In the genomic region with DNA sequence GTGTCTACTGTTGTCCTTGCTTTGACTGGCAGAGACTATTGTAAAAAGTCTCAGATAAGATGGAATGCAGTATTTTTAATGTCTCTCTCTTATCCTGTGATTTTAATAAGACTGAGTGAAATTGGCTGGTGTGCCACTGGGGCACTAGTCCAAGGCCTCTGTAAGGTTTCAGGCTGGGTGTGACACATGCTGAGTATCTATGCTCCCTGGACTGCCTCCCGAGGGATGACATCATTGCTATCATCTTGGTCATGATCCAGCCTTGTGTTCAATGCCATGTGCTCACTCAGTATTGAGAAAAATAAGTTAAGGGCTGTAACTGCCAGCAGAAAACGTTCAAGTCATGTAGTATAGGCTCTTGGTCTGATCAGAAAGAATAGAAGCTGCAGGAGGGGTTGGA, we compare ENCODE assay signal across 9 mouse cellular contexts. TPM values are rescaled to one million over a fixed set of nuclear protein-coding genes. Genes with fewer than 3 reads are reported as not detected.
DNase-seq lines count a peak whose midpoint lies in the region; ATAC-seq and TF ChIP-seq lines count a peak whose summit lies in the region.
"Had no signal": no experiment of that assay in that cellular context is flagged by ENCODE, and none has a peak within 500 bp of the region (broad histone marks: within the 10 kb centered on the region; RNA-seq: fewer than 3 reads in every experiment).

No protein-coding gene starts in this region.

- intact Hi-C loops in left cerebral cortex, postnatal 4 days (cut with DNase I): no loop called here
- intact Hi-C loops in left cerebral cortex, postnatal 36 days (cut with DNase I): no loop called here

- 0 out of 2 replicates have a peak, but pooled peaks cover 4% of the 10 kb centered on the region for H3K4me1 ChIP-seq in lung, embryonic 14.5 days (ENCODE audit: insufficient read depth)

- peak; percentile 81 for ATAC-seq in lung, embryonic 14.5 days (ENCODE audit: insufficient read depth)

- no peak for TF ChIP-seq CTCF in lung, embryonic 14.5 days (IDR thresholded peaks at IDR 0.05; ENCODE audit: low read depth)

- no peak overlapping the region for H3K9ac ChIP-seq in lung, embryonic 14.5 days

- H3K27ac ChIP-seq in lung, embryonic 14.5 days (ENCODE audit: low read depth): no peak overlapping the region

- WGBS in lung, embryonic 14.5 days: 49% methylated on average over 2 of the region's 2 CpGs

- peaks cover 2% of the 10 kb centered on the region; the same call in 1 of the 2 replicates for H3K36me3 ChIP-seq in lung, embryonic 14.5 days (ENCODE audit: insufficient read depth)

- no peaks in the 10 kb centered on the region for H3K27me3 ChIP-seq in lung, embryonic 14.5 days (ENCODE audit: insufficient read depth, low read length)

- H3K4me3 ChIP-seq in lung, embryonic 14.5 days (ENCODE audit: low read depth, low read length): no peak overlapping the region

- H3K9me3 ChIP-seq in lung, embryonic 14.5 days (ENCODE audit: low read depth, low read length): no peaks in the 10 kb centered on the region

- H3K4me2 ChIP-seq in lung, embryonic 14.5 days: no peak overlapping the region

- peak; percentile 14 for DNase-seq in left cerebral cortex, postnatal 4 days
- no peak for DNase-seq in left cerebral cortex, postnatal 36 days (ENCODE audit: low spot score in 2 of 2)
- peak; percentile 81 to 87 for DNase-seq in adrenal gland, postnatal 36 days
- DNase-seq in gastrocnemius, postnatal 4 days (ENCODE audit: low spot score in 2 of 2): peak; percentile 23 to 66
- peak; percentile 61 for DNase-seq in lung, embryonic 14.5 days
- no peak for DNase-seq in thymus, postnatal 14 days
- no peak for DNase-seq in liver
- no peak for DNase-seq in spleen, postnatal 10 days (ENCODE audit: low spot score in 2 of 2)

RNA-seq across cellular contexts. Expression of a gene that starts 38.9 kb away (rescaled TPM):
- total RNA-seq in left cerebral cortex, postnatal 4 days (2021): not detected
- total RNA-seq in left cerebral cortex, postnatal 36 days (2021): not detected
- not detected for total RNA-seq in adrenal gland, postnatal 36 days (2021)
- not detected for total RNA-seq in gastrocnemius, postnatal 4 days (2021)
- not detected in 2 replicates for polyA plus RNA-seq in lung, embryonic 14.5 days (2014; fragmentation: Nextera tagmentation; extraction: Ambion mirVana)
- polyA plus RNA-seq: gonadal fat pad, adult 2 months had no signal

Comparison
In these comparisons a context has a peak if more than half of its experiments do, and no peak if none do; other contexts are left out.
1. DNase-seq: peak in left cerebral cortex, postnatal 4 days (single experiment), adrenal gland, postnatal 36 days (2 of 2), gastrocnemius, postnatal 4 days (2 of 2) and lung, embryonic 14.5 days (single experiment); none in left cerebral cortex, postnatal 36 days (0 of 2), thymus, postnatal 14 days (single experiment), liver (single experiment) and spleen, postnatal 10 days (0 of 2).